Mouse (Mus musculus) limb, embryonic 14.5 days (tissue): ENCODE results near the gene Cyp11a1. TPM values are rescaled to one million over a fixed set of nuclear protein-coding genes. Genes with fewer than 3 reads are reported as not detected.

Experiments used
- ATAC-seq: fragments of 200-750 bp; cut with Nextera tagmentation; 2 replicates; pipeline ENCODE4 v1.8.0; 2017; ENCODE audit warnings: low read depth, moderate number of reproducible peaks, moderate TSS enrichment; ENCODE audit not compliant: low FRiP score
- DNase-seq: peaks from one replicate; pipeline ENCODE4 v3.0.0-alpha.2; 2015; ENCODE audit warnings: low spot score
- H3K27ac ChIP-seq: fragments of 300-500 bp; sonication (generic); replicated peaks from 2 replicates; pipeline ENCODE4 v1.5.1; 2014; ENCODE audit warnings: low read depth, mild to moderate bottlenecking, low read length, moderate library complexity, mixed read lengths
- H3K27me3 ChIP-seq: fragments of 300-500 bp; sonication (generic); 2 replicates; pipeline ENCODE4 v1.6.1; 2014; ENCODE audit warnings: low read length, mixed read lengths; ENCODE audit not compliant: control insufficient read depth, insufficient read depth
- H3K36me3 ChIP-seq: fragments of 300-500 bp; sonication (generic); 2 replicates; pipeline ENCODE4 v1.6.1; 2014; ENCODE audit warnings: mild to moderate bottlenecking, low read length, moderate library complexity, mixed read lengths; ENCODE audit not compliant: control insufficient read depth, insufficient read depth
- H3K4me1 ChIP-seq: fragments of 300-500 bp; sonication (generic); 2 replicates; pipeline ENCODE4 v1.6.1; 2014; ENCODE audit warnings: antibody characterized with exemption, low read length, mixed read lengths; ENCODE audit not compliant: control insufficient read depth, insufficient read depth
- H3K4me2 ChIP-seq: fragments of 300-500 bp; sonication (generic); replicated peaks from 2 replicates; pipeline ENCODE4 v1.6.1; 2014; ENCODE audit warnings: low read depth, mild to moderate bottlenecking, low read length, moderate library complexity; ENCODE audit not compliant: severe bottlenecking
- H3K4me3 ChIP-seq: fragments of 300-500 bp; sonication (generic); replicated peaks from 2 replicates; pipeline ENCODE4 v1.5.1; 2014; ENCODE audit warnings: low read length
- H3K9ac ChIP-seq: fragments of 300-500 bp; sonication (generic); 2 replicates; pipeline ENCODE4 v1.6.1; 2014; ENCODE audit warnings: mild to moderate bottlenecking, low read depth, low read length, moderate library complexity; ENCODE audit not compliant: severe bottlenecking
- H3K9me3 ChIP-seq: fragments of 300-500 bp; sonication (generic); 2 replicates; pipeline ENCODE4 v1.6.1; 2016; ENCODE audit warnings: low read length; ENCODE audit not compliant: control insufficient read depth
- POLR2A ChIP-seq: fragments of 200-500 bp; IDR thresholded peaks from 2 replicates; pipeline ENCODE4 v1.8.0; 2012; ENCODE audit warnings: inconsistent platforms, mild to moderate bottlenecking, moderate library complexity, borderline replicate concordance; ENCODE audit not compliant: insufficient read depth, insufficient read length; ENCODE audit errors: extremely low read depth
- WGBS: fragments of 180-500 bp; shearing (Covaris S2); extraction: QIAGEN DNeasy Blood & Tissue Kit; methylation state at CpG from one replicate; pipeline ENCODE4 v1.1.7; 2014; 5-methylcytosine and 5-hydroxymethylcytosine counted together
- polyA plus RNA-seq, 2 experiments: library from polyadenylated mRNA; depleted of rRNA in 1 of 2; stranded (reverse) in 1 of 2; unstranded in 1 of 2; fragments of >200 nt; fragmentation: Nextera tagmentation in 1 of 2; extraction: Ambion mirVana in 1 of 2; gene quantifications; 2 replicates each; pipeline versions ENCODE4 v1.2.1 to v1.2.3; 2012 to 2014

The Cyp11a1 gene
- polyA plus RNA-seq, 2 experiments = 3.3 to 5.7 TPM

GRCm38 (mm10) chr9:57986293-57986692 is 19.9 kb upstream of the Cyp11a1 start:
- H3K4me1 ChIP-seq = no peaks in the 10 kb centered on the region
- no peak overlapping the region for H3K27ac ChIP-seq
- no peaks in the 10 kb centered on the region for H3K9me3 ChIP-seq
- WGBS = 76% methylated on average over 7 of the region's 7 CpGs
- DNase-seq = no peak
- no peak overlapping the region for H3K9ac ChIP-seq
- H3K4me3 ChIP-seq = no peak overlapping the region
- H3K36me3 ChIP-seq = no peaks in the 10 kb centered on the region
- no peak for ATAC-seq
- no peak overlapping the region for H3K4me2 ChIP-seq
- no peak for TF ChIP-seq POLR2A
- H3K27me3 ChIP-seq = no peaks in the 10 kb centered on the region

DNA sequence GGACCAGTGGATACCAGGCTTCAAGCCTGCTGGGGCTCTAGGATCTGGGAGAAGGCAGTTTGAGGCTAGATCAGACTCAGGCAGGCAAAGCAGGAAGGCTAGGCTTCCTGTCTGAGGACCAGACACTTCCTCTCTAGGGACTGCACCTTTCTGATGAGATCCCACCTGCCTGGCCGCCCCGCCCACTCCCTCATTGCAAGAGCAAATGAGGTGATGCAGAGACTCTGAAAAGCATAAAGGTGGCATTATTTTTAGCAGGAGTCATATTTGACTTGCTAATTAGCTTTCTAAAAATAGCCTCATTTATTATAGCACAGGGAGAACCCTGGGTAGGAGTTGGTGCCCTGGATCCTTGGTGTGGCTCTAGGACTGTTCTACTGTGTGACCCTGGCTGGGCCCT is 18.1 kb upstream of the Cyp11a1 start:
- TF ChIP-seq POLR2A = no peak
- peaks cover 2% of the 10 kb centered on the region for H3K4me1 ChIP-seq
- H3K9ac ChIP-seq = no peak overlapping the region
- ATAC-seq = no peak
- no peaks in the 10 kb centered on the region for H3K9me3 ChIP-seq
- no peak overlapping the region for H3K4me2 ChIP-seq
- H3K4me3 ChIP-seq = no peak overlapping the region
- 66% methylated on average over 2 of the region's 2 CpGs for WGBS
- no peaks in the 10 kb centered on the region for H3K27me3 ChIP-seq
- DNase-seq = no peak
- H3K36me3 ChIP-seq = no peaks in the 10 kb centered on the region
- no peak overlapping the region for H3K27ac ChIP-seq

- no peak overlapping the region for H3K4me3 ChIP-seq
- no peak overlapping the region for H3K9ac ChIP-seq
- H3K27me3 ChIP-seq = no peaks in the 10 kb centered on the region
- H3K27ac ChIP-seq = no peak overlapping the region
- TF ChIP-seq POLR2A = no peak
- H3K4me1 ChIP-seq = peaks cover 7% of the 10 kb centered on the region
- ATAC-seq = no peak
- H3K9me3 ChIP-seq = no peaks in the 10 kb centered on the region
- no peak overlapping the region for H3K4me2 ChIP-seq
- DNase-seq = no peak
- no peaks in the 10 kb centered on the region for H3K36me3 ChIP-seq
- WGBS = 80% methylated on average over 6 of the region's 6 CpGs
These were observed 16.9 kb upstream of the Cyp11a1 start for GRCm38 (mm10) chr9:57989309-57989708.

- Histone ChIP-seq H3K9ac (no peak overlapping the region), H3K4me1 (peaks cover 7% of the 10 kb centered on the region), H3K9me3 (no peaks in the 10 kb centered on the region), H3K27ac (no peak overlapping the region), H3K27me3 (no peaks in the 10 kb centered on the region), H3K4me2 (no peak overlapping the region), H3K36me3 (no peaks in the 10 kb centered on the region), H3K4me3 (no peak overlapping the region)
- DNase-seq (peak; percentile 38), ATAC-seq (no peak)
- no peak for TF ChIP-seq POLR2A
- 42% methylated on average over 10 of the region's 10 CpGs for WGBS
These were observed 15.6 kb upstream of the Cyp11a1 start for GRCm38 (mm10) chr9:57990438-57991110.

- Histone ChIP-seq H3K9ac (no peak overlapping the region), H3K4me3 (no peak overlapping the region), H3K4me2 (no peak overlapping the region), H3K27me3 (peaks cover 8% of the 10 kb centered on the region), H3K9me3 (no peaks in the 10 kb centered on the region), H3K4me1 (peaks cover 7% of the 10 kb centered on the region), H3K36me3 (no peaks in the 10 kb centered on the region), H3K27ac (no peak overlapping the region)
- ATAC-seq (no peak), DNase-seq (no peak)
- TF ChIP-seq POLR2A = no peak
- WGBS = 99% methylated on average over 3 of the region's 3 CpGs
These were observed 14.2 kb upstream of the Cyp11a1 start for GRCm38 (mm10) chr9:57992060-57992459.
